Mouse (Mus musculus) cerebellum, adult 11-12 months (tissue): ENCODE measurements around the gene Pcdh15.

Experiments
- DNase-seq: peaks from one replicate; pipeline ENCODE4 v3.0.0; 2022

The Pcdh15 gene

DNA sequence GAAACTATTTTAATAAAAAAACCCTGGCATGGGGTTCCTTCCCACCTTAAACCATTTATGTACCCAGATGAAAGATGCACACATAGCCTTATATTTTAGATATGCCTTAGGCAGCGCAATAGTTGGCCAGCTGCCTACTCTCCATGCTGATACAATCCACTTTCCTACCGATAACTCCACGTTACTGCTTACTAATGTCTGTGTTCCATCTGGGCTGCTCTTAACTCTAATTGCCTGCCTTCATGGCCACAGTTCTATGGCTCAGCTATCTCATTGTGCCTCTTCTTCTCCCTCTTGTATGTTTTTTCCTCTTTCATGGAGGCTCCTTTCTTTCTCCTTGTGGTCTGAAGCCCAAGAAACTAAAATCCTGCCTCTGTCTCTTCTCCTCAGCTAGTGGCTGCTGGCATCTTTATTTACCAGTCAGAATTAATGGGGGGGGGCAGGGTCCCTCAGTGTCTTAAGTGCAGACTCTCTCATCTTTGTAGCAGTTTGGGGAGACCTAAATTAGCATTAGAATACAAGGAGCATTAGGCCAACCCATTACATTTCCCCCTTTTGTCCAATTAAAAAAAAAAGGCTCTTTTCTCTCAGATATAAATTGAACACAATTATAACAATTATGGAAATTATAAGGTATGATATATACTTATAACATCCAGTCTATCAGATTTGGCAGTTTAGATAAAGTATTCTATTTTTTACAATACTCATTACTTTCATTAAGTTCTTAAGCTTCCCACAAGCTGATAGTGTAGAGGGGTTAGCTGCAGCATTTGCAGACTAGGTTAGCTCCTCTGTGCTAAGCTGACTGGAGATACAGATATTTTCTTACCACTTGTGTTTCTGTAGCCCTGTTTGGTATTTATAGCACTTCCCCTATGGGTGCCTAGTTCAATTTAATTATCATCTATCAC lies 1240.4 kb downstream of the Pcdh15 start:
- DNase-seq: no peak

DNA sequence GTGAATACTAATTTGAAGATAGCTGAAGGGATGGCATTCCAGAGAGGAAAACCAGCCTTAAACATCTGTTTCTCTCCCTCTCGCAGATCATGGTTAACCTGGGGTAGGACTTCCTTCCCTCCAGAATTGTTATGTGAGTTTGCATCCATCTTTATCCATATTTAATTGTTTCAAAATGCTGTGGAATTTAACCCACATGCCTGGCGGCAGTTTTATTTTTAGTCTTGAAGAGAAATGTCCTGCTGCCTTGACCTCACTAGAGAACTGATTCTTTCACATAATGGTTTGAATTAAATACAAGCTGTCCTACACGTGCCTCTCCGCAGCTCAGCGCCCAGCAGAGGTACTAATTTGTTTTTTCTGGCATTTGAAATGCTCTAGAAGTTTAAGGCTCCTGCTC lies 1260.4 kb downstream of the Pcdh15 start:
- no peak for DNase-seq

DNA sequence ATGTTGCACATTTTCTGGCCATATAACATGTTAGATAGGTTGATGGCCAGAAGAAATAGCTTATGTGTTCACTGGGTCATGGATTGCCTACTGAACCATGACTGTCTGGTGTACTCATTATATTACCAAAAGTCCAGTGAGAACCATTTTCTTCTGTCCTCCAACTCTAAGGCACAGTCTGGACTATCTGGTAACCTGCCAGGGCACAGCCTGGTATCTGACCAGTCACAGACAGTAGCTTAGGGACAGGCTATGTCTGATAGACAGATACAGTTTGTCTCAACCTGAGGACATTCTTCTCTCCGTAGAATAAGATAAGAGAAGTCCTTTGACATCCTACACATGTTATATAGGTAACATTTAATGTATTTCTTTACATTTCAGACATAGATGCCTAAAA lies 1279.6 kb downstream of the Pcdh15 start:
- no peak for DNase-seq

DNA sequence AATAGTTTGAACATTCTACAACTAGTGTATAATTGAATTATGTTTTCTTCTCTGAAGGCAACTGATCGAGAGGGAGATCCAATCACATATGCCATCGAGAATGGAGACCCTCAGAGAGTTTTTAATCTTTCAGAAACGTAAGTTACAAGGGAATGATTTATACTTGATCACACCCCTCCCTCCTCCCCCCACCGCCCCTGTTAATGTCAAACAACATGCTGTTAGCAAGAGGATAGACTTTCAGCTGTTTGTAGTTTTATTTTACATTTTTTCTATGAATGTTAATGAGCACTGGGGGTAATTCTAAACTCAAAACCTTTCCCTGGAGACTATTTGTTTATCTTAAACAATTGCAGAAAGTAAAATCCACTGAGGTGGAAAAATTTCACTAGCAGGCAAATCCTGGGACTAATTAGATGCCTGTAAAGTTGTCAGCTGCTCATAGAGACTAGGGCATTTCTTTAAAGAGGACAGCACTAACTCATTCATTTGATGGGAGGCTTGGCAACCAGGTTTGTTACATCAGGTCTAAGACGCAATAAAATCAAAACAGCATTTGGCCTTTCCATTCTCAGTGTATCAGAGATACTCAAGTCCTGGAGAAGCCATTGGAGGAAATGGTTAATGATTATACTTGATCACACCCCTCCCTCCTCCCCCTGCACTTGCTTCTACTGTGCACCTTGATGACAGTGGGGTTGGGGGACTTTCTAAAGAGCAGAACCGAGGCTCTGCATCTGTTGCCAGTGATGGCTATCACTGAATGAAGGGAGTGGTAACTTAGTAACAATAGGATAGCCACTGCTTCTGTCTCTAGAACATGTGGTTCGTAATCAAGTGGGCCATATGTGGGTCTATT lies 1280.4 kb downstream of the Pcdh15 start:
- no peak for DNase-seq

DNA sequence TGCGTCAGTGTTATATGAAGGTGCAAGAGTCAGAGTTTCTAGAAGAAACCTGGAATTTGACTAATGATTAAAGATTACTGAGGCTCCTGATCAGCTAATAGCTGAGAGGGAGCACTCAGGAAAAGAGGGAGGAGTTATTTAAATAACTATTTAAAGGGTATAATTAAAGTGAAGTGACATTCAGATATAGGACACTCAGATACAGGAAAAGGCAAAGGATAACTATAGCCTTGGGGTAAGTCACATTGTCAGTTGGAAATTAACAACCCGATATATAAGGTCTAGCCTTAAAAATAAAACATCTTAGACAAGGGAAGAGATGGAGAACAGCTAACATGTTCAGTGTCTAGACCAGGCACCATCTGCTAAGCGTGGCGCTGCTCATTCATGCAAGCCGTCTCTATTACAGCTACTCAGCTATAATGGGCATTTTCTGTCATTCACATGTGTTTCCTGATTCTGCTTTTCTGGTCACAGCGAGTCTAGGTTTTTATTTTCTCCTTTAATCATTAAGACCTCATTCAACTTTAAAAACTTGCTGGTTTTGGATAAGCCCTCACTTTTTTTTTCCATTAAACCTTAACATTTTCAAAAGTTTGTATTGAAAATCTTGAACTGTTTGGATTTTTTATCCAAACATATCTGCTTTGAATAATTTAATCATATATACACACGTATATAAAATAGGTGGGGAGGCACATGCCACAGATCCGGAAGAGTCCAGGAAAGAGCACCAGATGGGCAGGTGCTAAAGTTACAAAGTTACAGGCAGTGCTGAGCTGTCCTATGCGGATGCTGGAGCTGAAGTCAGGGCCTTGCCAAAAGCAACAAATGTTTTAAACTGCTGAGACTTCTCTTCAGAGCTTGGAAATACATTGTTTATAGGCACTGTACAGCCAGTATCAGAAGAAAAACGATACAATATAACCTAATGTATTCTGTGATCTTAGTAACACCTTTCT lies 1288.7 kb downstream of the Pcdh15 start:
- DNase-seq: no peak

DNA sequence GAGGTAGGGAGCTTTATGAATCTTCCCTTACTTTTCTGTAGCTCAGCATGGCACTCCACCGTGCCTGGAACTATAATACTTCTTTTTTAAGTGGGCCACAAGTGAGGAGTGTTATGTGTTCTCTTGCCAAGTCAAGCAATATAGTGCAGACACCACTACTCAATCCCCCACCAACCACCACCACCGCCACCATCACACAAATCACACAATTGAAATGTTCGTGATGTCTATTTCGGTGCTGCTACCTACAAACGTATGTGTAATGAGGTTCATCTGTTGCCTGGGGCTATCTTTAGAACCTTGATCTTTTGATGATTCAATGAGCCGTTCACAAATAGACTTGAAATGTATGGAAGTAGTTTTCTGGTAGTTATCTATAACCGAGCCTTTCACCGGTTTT lies 1304.0 kb downstream of the Pcdh15 start:
- no peak for DNase-seq

DNA sequence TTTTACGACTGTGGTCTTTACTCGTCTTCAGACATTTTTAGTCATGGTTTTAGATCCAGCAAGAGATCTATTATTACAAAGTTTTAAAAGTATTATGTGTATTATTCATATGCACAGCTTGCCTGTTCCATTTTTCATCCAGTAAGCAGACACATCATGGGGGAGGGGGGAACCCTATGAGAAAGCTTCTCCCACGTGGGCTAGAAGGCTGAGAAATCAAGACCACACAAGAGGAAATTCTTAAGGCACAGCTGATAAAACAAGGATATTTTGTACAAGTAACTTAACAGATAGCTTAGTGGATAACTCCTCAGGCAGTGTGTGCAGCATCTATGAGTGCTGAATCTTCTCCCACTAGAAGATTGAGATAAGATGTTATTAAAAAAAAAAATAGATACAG lies 1314.9 kb downstream of the Pcdh15 start:
- DNase-seq: no peak

DNA sequence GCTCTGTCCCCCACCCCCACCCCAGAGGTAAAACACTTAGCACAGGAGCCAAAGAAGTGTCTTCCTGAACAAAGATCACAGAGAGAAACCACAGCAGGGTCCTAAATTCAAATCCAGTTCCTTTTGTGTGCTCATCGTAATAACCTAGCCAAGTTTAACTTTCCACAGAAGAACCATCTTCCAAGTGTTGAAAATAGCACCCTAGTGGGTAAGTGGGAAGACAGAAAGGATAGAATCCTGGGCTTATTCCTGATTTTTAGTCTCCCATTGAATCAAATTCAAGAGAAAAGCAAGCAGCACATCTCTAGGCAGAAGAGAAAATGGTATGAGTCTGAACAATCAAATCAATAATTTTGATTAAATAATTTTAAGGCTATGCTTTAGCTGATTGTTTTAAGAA lies 1315.8 kb downstream of the Pcdh15 start:
- no peak for DNase-seq

DNA sequence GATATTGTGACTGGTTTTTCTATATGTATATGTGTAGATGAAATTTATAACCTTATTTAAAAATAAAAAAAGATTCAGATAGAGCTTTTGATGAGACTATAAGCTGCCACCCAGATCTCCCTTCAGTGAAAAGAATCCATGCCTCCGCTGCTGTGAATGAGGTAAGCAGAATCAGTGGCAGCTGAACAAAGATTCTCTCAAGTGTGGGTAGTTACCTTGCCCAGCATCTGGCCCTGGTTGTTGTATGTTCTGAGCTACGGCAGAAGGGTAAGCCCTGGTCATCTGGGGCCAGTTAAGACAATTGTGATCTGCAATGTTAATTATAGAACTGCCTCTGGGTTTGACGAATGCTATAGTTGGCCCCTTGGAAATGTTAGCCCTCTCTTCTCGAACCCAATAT lies 1316.2 kb downstream of the Pcdh15 start:
- no peak for DNase-seq

DNA sequence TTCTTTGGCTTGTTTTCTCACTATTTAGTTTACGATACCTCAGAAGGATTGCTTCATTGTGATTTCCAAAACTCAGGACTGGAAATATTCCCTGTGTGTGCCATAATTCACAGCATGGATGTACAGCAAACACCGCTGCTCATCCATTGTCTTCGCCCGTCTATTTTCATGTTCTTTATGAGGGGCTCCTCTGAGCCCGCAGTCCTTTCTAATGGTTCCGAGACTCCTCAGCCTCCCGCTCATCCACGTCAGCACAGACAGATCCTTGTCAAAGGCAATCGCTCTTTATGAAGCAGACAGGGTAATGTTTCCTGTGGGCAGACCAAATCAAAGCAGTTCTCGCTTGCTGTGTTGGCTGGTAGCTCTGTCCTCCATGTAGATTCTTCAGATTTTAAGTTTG lies 1316.8 kb downstream of the Pcdh15 start:
- no peak for DNase-seq

DNA sequence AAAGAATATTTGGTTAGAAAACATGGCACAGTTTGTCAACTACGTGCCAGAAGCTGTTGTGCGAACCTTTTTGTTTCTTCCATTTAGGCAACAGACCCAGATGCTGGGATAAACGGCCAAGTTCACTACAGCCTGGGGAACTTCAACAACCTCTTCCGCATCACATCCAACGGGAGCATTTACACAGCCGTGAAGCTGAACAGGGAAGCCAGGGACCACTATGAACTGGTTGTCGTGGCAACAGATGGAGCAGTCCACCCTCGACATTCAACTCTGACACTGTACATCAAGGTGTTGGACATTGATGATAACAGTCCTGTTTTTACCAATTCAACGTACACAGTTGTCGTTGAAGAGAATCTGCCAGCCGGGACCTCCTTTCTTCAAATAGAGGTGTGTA lies 1350.9 kb downstream of the Pcdh15 start:
- DNase-seq: no peak

DNA sequence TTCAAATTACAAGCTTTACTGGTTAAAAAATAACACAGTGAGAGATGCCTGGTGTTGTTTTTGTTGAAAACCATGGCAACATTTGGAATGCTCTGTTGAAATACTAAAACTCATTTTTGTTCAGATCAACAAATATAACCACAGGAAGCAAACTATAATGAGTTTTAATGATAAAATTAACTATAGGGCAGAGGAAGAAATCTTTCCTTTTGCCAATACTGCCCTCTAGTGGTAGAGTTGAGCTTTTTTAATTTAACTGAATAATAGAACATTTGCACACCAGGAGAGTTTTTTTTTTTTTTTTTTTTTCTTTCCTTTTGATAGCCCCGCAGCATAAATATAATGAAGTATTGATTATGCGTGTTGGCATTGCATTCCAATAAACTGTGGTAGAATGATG lies 1364.8 kb downstream of the Pcdh15 start:
- no peak for DNase-seq

DNA sequence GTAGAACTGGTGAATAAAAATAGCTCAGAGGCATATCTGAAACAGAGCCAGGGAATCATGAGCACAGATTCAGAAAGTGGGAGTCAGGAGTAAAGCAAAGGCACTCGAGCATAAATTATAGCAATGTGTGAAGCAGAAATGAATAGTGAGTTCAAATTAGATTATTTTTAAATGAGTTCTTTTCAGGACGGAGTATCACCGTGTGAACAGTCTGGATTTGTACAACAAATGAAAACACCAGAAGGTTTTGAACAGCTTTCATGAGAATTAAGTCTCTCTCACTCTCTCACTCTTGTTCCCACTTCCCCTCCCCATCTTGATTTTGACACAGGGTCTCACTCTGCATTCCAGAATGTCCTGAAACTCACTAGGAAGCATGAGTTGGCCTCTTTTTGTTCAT lies 1381.6 kb downstream of the Pcdh15 start:
- no peak for DNase-seq

DNA sequence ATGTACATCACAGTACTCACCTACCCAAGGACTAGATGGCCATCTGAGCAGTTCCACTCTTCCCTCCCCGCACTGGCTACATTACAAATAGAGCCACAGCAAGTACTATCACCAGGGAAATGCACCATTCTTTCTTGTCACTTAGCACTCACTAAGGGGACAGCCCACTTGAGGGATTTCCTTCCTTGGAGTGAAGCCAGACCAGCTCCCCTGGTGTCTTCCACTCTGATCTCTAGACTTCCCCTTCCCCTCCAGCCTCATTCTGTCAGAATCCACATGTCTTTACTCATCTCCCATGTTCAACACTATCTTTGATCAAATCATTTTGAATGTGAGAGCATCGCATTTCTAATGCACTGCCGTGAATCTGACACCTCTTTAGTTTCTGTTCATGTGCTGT lies 1413.2 kb downstream of the Pcdh15 start:
- no peak for DNase-seq

DNA sequence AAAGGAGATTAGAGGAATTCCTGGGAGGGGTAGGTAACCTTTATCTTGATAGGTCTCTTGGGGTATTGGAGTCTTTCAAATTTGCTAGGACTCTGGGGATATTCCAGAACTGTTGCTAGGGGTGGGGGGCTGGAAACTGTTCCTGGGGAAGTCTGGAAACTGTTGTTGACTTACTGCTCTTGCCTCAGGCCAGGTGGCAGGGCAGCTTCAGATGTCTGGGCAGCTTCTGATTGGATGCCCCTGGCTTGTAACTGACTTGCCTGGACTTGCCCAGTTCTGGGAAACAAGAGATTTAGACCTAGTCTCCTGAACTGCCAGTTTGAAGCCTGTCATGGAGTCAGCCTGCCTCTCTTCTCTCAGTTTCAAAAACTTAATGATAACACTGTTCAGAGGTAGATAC lies 1414.6 kb downstream of the Pcdh15 start:
- no peak for DNase-seq

DNA sequence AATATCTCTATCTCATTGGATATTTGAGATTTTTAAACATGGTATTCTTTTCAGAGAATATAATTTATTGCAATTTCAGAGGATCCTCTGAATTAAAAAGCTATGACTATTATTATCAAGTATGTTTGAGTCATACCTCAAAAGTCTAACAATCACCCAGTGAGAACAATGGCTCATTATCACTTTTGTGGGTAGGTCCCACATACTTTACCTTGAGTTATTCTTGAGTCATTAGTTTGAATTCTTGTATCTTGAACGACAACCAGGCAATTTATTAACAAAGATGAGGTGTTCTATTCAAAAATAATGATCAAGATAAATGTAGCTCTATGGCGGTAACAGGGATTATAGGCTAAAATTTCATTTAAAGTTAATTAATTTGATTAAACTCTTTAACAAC lies 1439.2 kb downstream of the Pcdh15 start:
- DNase-seq: no peak

DNA sequence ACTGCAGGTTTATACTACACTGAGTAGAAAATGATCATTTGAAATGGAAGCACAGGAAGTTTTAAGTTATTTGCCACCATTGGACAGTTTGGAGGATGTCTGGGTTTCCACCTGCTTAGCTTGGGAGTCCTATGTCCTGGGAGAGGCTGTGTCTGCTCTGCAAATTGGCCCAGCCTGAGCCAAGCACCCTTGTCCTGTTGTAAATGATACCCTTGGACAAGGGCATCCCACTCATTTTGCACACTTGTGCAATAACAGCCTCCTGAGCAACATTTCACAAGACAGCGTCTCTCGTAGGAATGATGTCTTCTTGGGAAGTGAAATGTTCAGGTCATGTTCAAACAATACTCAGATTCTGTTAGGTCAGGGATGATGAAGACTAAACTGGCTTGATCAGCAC lies 1456.2 kb downstream of the Pcdh15 start:
- no peak for DNase-seq

DNA sequence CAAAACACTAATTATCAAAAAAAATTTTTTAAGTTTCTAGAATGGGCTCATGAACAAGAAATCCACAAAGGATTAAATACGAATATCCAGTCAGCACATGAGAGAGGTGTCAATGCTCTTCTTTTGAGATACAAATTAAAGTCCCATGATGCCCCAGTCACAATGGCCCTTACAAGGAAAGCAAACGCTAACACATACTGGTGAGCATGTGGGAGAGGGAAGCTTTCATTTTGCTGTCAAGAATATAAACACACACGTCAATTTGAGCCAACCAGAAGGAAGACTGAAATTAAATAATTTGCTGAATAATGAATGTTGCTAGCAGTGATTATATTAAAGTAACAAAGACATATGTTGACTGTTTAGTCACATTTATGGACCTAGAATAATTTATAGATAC lies 1470.5 kb downstream of the Pcdh15 start:
- no peak for DNase-seq

DNA sequence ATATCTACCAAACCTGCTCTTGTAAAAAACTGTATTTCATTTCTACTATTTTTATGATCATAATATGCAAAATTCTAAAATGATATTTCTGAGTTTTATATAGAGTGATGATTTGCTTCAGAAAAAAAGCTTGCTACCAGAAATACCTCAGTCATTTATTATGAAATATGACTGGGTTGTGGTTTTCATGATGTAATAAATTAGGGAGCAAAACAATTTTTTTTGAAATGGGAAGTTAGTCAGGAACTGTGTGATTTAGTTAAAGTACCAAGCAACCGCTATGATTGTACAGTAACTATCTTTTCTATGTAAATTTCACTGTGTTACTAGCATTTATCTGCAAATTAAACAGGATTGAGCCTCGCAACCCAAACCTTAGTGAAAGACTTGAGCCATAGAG lies 1480.8 kb downstream of the Pcdh15 start:
- DNase-seq: no peak

DNA sequence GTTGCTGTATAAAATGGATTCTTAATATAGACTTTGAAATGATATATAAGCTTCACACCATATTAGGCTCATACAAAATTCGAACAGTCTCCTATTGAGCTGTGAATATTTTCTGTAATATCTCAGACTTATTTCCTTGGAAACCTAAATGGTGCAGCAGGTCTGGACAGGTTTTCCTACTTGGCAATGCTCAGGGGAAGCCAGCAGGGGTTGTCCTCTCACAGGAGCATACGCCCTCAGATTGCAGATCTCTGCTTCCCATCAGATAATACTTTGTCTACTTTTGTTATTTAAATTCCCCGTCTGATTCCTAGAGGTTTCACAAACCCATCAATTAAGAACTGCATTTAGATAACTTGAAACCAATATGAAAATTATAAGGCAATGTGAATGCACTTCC lies 1492.7 kb downstream of the Pcdh15 start:
- peak; percentile 6 for DNase-seq

DNA sequence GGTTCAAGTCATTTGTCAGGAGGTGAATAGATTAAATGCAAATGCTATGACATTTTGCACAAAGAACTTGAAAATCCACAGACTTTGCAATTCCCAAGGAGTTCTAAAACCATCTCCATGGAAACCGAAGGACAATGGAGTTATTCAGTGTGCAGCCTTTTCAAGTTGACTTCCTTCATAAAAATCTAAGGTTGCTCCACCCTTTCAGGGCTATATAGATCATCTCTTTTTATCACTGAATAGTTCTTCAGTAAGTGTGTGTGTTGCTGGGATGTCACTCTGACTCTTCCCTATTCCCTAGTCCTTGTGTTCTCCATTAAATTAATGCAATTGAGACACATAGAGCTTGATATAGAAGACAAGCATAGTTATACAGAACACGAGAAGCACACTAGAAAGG lies 1508.5 kb downstream of the Pcdh15 start:
- DNase-seq: no peak

DNA sequence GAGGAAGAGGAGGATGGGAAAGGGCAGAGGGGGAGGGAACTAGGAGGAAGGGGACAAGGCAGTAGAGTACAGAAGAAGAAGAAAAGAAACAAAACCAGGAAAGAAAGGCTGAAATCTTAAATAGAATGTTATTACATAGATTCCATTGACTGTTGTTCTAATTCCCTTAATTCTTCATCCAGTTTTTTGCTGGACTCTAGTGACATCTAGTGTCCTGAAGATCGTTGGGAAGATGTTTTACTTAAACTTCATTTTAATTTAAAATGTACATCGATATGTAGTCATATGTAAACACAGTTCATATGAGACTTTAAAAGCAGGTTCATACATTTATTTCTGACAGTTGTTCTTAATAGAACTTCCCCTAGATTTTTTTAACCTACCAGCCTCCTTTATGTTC lies 1522.7 kb downstream of the Pcdh15 start:
- DNase-seq: no peak

DNA sequence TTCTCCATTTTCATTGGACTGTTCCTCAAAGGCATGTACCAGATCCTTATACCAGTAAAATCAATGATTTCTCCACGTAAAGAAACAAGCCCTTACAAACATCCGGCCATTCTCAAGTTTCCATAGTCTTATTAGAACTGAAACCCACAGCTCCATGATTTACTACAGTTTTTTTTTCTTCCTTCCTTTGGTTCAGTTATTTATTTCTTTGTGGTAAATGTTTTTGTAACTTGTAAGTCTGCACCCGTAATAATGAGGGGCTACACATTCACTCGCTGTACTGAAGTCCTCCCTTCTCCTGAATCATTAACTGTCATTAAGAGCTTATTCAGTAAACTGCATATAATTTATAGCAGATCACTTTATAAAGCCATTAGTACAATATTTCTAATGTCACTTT lies 1526.6 kb downstream of the Pcdh15 start:
- no peak for DNase-seq
